Mouse (Mus musculus) forebrain, embryonic 15.5 days (tissue): ENCODE measurements around the gene Gldc. TPM values are rescaled to one million over a fixed set of nuclear protein-coding genes. Genes with fewer than 3 reads are reported as not detected.

ENCODE experiments used
- ATAC-seq: fragments of 200-750 bp; cut with Nextera tagmentation; replicated peaks from 2 replicates; pipeline ENCODE4 v1.8.0; 2017; ENCODE audit warnings: mild to moderate bottlenecking, moderate TSS enrichment, moderate library complexity
- H3K27ac ChIP-seq: fragments of 300-500 bp; sonication (generic); replicated peaks from 2 replicates; pipeline ENCODE4 v1.5.1; 2015; ENCODE audit warnings: mild to moderate bottlenecking, inconsistent platforms
- H3K27me3 ChIP-seq: fragments of 300-500 bp; sonication (generic); 2 replicates; pipeline ENCODE4 v1.6.1; 2015; ENCODE audit warnings: inconsistent platforms
- H3K36me3 ChIP-seq: fragments of 300-500 bp; sonication (generic); 2 replicates; pipeline ENCODE4 v1.6.1; 2015; ENCODE audit warnings: mild to moderate bottlenecking, inconsistent platforms
- H3K4me1 ChIP-seq: fragments of 300-500 bp; sonication (generic); 2 replicates; pipeline ENCODE4 v1.6.1; 2015; ENCODE audit warnings: inconsistent platforms
- H3K4me2 ChIP-seq: fragments of 300-500 bp; sonication (generic); replicated peaks from 2 replicates; pipeline ENCODE4 v1.6.1; 2015; ENCODE audit warnings: mild to moderate bottlenecking, inconsistent platforms
- H3K4me3 ChIP-seq: fragments of 300-500 bp; sonication (generic); 2 replicates; pipeline ENCODE4 v1.5.1; 2015; ENCODE audit warnings: mild to moderate bottlenecking, inconsistent platforms
- H3K9ac ChIP-seq: fragments of 300-500 bp; sonication (generic); replicated peaks from 2 replicates; pipeline ENCODE4 v1.6.1; 2015; ENCODE audit warnings: mild to moderate bottlenecking, inconsistent platforms
- H3K9me3 ChIP-seq: fragments of 300-500 bp; sonication (generic); 2 replicates; pipeline ENCODE4 v1.6.1; 2016; ENCODE audit warnings: inconsistent platforms
- WGBS: fragments of 180-500 bp; shearing (Covaris S2); methylation state at CpG from one replicate; pipeline ENCODE4 v1.1.7; 2015; ENCODE audit warnings: mixed read lengths; 5-methylcytosine and 5-hydroxymethylcytosine counted together
- polyA plus RNA-seq: library from polyadenylated mRNA; unstranded; fragments of >200 nt; fragmentation: Nextera tagmentation; extraction: Ambion mirVana; gene quantifications from 2 replicates; pipeline ENCODE4 v1.2.1, GENCODE M21; 2015

Gene Gldc
- polyA plus RNA-seq, 1 experiment from 2014 or later = 15.7 TPM

DNA sequence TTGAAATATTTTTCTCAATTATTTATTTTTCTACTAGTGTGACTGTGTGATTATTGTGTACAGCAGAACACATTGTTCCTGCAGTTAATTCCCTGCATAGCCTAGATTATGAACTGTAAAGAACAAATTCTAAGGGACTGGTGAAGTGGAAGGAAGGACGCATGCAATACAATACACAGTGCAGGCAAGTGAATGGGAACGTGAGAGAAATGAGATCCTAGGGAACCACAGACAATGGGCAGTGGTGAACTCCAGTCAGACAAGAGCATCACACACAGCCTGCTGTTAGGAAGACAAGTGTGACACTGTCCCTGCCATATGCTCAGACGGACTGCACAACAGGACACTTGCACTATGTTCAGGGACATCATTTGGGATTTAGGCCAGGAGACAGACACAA is 21.5 kb downstream of the Gldc start:
- no peak overlapping the region for H3K9ac ChIP-seq
- no peaks in the 10 kb centered on the region for H3K27me3 ChIP-seq
- peaks cover 34% of the 10 kb centered on the region for H3K4me1 ChIP-seq
- no peak overlapping the region for H3K27ac ChIP-seq
- no peak; the same call in 1 of the 2 replicates for ATAC-seq
- 5% methylated on average over 3 of the region's 3 CpGs for WGBS
- no peaks in the 10 kb centered on the region for H3K9me3 ChIP-seq
- H3K4me2 ChIP-seq = no peak overlapping the region
- no peaks in the 10 kb centered on the region for H3K36me3 ChIP-seq
- H3K4me3 ChIP-seq = no peak overlapping the region

DNA sequence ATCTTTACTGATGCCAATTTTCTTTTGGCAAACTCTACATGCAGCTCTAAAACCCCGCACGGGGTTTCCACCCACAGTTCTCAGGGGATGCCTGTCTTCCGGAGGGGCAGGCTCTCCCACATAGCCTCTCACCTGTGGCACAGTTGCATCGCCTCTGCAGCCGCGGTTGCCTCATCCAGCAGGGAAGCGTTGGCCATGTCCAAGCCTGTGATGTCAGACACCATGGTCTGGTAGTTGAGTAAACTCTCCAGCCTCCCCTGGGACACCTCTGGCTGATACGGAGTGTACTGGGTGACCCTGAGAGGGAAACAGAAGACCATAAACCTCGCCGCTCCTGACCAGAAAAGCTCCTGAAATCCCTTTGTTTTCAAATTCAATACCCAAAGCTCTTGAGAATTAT is 23.9 kb downstream of the Gldc start:
- WGBS = 86% methylated on average over 10 of the region's 10 CpGs
- H3K9ac ChIP-seq = no peak overlapping the region
- H3K9me3 ChIP-seq = no peaks in the 10 kb centered on the region
- H3K36me3 ChIP-seq = no peaks in the 10 kb centered on the region
- no peak overlapping the region for H3K4me2 ChIP-seq
- H3K27me3 ChIP-seq = no peaks in the 10 kb centered on the region
- no peak overlapping the region for H3K27ac ChIP-seq
- no peak overlapping the region for H3K4me3 ChIP-seq
- ATAC-seq = no peak
- peaks cover 12% of the 10 kb centered on the region for H3K4me1 ChIP-seq

DNA sequence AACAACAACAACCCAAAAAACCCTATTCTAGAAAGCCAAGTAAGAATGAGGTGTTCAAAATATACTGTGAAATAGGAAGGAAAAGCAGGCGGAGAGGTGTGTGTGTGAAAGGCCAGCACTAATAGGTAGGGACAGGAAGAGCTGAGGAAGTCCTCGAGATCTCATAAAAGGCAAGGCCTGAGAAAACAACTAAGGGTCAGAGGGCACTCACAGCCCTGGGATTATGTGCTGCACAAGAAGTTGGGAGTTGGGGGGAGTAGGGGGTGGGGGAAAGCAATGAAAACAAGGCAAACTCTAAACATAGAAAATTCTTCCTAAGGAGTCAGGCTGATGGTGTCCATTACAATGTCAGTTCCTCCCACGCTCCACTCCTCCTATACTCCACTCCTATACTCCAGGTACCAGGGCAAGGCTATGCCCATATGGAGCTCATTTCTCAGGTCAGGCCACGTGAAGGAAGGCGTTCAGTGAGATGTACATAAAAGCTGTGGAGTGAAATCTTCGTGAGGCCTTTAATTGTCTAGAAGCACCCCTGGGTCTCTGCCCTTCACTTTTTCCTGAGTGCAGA is 25.9 kb downstream of the Gldc start:
- Histone ChIP-seq H3K4me1 (0 out of 2 replicates have a peak, but pooled peaks cover 8% of the 10 kb centered on the region), H3K4me2 (no peak overlapping the region), H3K9ac (no peak overlapping the region), H3K27ac (no peak overlapping the region), H3K27me3 (no peaks in the 10 kb centered on the region), H3K9me3 (no peaks in the 10 kb centered on the region), H3K4me3 (no peak overlapping the region), H3K36me3 (no peaks in the 10 kb centered on the region)
- 79% methylated on average over 6 of the region's 6 CpGs for WGBS
- ATAC-seq = no peak

DNA sequence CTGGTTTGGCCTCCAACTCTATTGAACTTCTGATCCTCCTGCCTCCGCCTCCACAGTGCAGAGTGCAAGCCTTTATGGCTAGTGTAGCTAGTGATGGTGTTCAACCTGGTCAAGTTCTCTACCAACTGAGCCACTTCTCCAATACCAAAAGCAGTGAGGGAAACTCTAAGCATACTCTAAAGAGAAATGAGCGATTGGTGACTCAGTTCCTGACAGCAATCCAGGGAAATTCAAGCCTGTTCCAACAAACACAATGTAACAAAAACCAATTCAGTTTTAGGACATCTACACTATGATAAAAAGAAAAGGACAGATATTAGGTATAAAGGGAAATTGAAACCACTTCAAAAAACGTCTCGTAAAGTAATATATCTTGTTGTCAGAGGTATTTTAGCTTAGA is 27.9 kb downstream of the Gldc start:
- no peak overlapping the region for H3K27ac ChIP-seq
- no peak overlapping the region for H3K9ac ChIP-seq
- no peak overlapping the region for H3K4me3 ChIP-seq
- 95% methylated on average over 4 of the region's 4 CpGs for WGBS
- no peak overlapping the region for H3K4me2 ChIP-seq
- no peaks in the 10 kb centered on the region for H3K4me1 ChIP-seq
- no peaks in the 10 kb centered on the region for H3K27me3 ChIP-seq
- H3K9me3 ChIP-seq = no peaks in the 10 kb centered on the region
- ATAC-seq = no peak
- H3K36me3 ChIP-seq = no peaks in the 10 kb centered on the region

DNA sequence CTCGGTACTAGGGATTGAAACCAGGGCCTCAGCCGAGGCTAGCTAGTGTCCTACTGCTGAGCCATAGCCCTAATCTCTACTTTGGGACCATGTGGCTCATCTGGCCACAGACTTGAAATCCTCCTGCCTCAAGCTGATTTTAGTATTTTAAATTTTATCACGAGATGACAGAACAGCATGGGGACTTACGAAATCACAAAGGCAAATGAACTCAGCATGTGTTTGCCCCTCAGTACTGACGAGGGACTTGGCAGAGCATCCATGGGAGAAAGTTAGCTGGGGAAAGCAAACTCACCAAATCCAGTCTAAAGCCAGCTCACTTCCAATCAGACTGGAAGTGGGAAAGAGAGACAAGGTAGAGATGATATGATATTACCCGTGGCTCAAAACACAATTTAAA is 28.5 kb downstream of the Gldc start:
- WGBS = 75% methylated on average over 6 of the region's 6 CpGs
- Histone ChIP-seq H3K4me3 (no peak overlapping the region), H3K9ac (no peak overlapping the region), H3K36me3 (no peaks in the 10 kb centered on the region), H3K9me3 (no peaks in the 10 kb centered on the region), H3K27ac (0 out of 2 replicates have a peak overlapping the region, but pooled peaks have one; percentile 1), H3K27me3 (no peaks in the 10 kb centered on the region), H3K4me1 (no peaks in the 10 kb centered on the region), H3K4me2 (no peak overlapping the region)
- ATAC-seq = no peak

DNA sequence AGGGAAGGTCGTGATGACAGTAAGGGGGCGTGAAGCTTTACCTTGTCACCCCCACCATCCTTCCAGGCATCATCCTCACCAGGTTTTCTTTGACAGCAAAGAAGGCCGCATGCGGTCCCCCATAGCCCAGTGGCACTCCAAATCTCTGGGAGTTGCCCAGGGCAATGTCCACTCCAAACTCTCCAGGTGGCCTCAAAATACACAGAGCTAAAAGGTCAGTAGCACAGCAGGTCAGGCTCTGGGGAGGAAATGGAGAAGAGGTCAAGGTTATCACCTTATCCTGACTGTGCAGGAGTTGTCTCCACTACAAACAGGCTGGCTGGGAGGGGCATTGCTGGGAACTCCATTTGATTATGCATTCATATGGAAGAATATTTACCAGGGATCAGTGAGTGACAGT is 30.1 kb downstream of the Gldc start:
- WGBS = 96% methylated on average over 4 of the region's 4 CpGs

DNA sequence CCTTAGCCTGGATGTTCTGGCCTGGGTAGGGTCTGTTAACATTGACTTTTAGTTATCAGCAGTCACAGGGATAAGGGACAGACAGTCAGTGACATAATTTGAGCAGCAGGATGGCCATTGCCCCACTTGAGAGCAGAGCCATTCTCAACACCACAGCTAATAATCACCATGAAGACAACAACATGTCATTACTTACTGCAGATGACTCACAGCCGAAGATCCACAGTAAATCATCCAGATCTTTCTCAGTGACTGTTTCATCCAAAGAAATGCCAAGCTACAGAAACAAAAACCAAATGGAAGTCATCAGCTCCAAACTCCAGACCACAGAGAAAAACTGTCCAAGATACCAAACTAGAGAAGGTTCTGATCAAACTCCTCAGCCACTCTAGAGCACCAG is 38.9 kb downstream of the Gldc start:
- no peak overlapping the region for H3K4me3 ChIP-seq
- 93% methylated on average over 1 of the region's 1 CpGs for WGBS
- H3K4me2 ChIP-seq = no peak overlapping the region
- no peaks in the 10 kb centered on the region for H3K4me1 ChIP-seq
- no peaks in the 10 kb centered on the region for H3K36me3 ChIP-seq
- H3K9ac ChIP-seq = no peak overlapping the region
- H3K27ac ChIP-seq = no peak overlapping the region
- H3K27me3 ChIP-seq = no peaks in the 10 kb centered on the region
- no peak for ATAC-seq
- no peaks in the 10 kb centered on the region for H3K9me3 ChIP-seq

More for the DNA sequence above, 30.1 kb downstream of the Gldc start:
- no peak overlapping the region for H3K4me3 ChIP-seq
- no peak overlapping the region for H3K9ac ChIP-seq
- ATAC-seq = no peak
- H3K4me1 ChIP-seq = no peaks in the 10 kb centered on the region
- no peak overlapping the region for H3K4me2 ChIP-seq
- H3K9me3 ChIP-seq = no peaks in the 10 kb centered on the region
- H3K36me3 ChIP-seq = no peaks in the 10 kb centered on the region
- H3K27me3 ChIP-seq = no peaks in the 10 kb centered on the region
- no peak overlapping the region for H3K27ac ChIP-seq

DNA sequence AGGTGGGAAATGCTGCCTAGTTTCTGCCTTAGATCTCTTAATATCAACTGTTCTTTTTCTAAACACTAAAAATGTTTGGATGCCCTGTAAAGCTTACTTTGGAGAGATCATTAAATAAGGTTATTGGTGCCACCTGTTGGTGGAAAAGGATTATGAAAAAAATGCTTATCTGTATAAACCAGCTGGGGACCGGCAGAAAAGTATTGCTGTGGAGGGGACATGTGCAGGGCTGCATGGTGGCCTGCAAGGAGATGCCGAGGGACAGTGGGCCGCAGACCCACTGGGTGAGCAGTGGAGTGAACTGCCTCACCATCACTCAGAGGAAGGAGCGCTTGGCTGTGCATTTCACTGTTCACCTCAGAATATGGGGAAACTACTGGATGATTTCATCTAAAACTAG is 47.1 kb downstream of the Gldc start:
- ATAC-seq = peak; percentile 51
- Histone ChIP-seq H3K4me3 (no peak overlapping the region), H3K4me1 (peaks cover 7% of the 10 kb centered on the region; the same call in 1 of the 2 replicates), H3K27ac (no peak overlapping the region), H3K9ac (no peak overlapping the region), H3K9me3 (no peaks in the 10 kb centered on the region), H3K4me2 (no peak overlapping the region), H3K36me3 (no peaks in the 10 kb centered on the region), H3K27me3 (no peaks in the 10 kb centered on the region)
- 76% methylated on average over 4 of the region's 4 CpGs for WGBS

DNA sequence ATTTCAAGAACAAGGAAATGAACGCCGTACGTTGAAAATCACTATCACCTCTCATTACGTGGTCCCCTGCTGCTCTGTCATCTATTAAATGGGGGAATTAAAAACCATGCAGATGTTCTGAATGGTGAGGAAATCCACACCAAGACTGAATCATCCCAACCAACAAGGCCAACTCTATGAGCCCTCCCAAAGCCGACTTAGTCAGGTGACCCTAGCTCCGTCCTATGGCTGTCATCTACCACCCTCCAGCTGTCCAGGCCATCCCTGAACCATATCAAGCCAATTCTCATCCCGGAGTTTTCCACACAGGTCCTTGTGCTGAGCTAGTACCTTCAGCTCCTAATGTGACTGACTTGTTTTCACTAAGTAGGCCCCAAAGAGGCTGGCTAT is 49.6 kb downstream of the Gldc start:
- Histone ChIP-seq H3K9me3 (no peaks in the 10 kb centered on the region), H3K27ac (0 out of 2 replicates have a peak overlapping the region, but pooled peaks have one; percentile 18), H3K9ac (no peak overlapping the region)

DNA sequence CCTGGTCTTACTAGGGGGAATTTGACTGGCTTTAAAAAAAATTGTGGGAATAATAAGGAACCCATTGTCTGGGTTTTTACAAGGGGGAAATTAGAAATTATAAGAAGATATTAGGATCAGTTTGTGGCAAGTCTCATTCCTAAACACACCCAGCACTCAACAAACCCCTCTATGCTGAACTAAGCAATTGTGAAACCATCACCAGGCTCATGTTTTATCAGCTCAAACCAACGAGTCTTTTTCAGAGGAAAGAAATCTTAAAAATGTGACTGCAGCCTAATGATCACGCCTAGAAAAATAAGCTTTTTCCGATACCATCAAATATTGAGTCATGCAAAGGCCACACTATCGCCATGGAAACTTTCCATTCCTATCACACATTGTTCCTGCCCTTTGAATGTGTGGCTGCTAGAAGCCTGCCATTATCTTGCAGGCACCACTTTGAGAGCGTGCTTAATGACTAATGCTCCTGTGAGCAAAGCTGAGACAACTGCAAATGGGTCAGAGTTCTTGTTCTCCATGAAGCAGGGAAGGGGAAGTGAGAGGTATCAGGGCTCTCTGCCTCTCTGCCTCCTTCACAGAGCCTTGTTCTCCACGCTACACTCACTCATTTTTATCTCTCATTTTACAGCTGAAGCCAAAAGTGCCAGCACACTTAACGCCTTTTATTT is 50.1 kb downstream of the Gldc start:
- 30% methylated on average over 7 of the region's 7 CpGs for WGBS
- H3K27me3 ChIP-seq = no peaks in the 10 kb centered on the region
- ATAC-seq = peak; percentile 38
- peak overlapping the region; percentile 18; the same call in 1 of the 2 replicates for H3K27ac ChIP-seq
- no peak overlapping the region for H3K4me3 ChIP-seq
- no peak overlapping the region for H3K4me2 ChIP-seq
- no peaks in the 10 kb centered on the region for H3K9me3 ChIP-seq
- peaks cover 7% of the 10 kb centered on the region; the same call in 1 of the 2 replicates for H3K4me1 ChIP-seq
- H3K36me3 ChIP-seq = no peaks in the 10 kb centered on the region
- H3K9ac ChIP-seq = no peak overlapping the region

More for the DNA sequence above, 49.6 kb downstream of the Gldc start:
- Histone ChIP-seq H3K27me3 (no peaks in the 10 kb centered on the region), H3K4me3 (no peak overlapping the region), H3K4me2 (no peak overlapping the region), H3K36me3 (no peaks in the 10 kb centered on the region), H3K4me1 (peaks cover 7% of the 10 kb centered on the region; the same call in 1 of the 2 replicates)
- 61% methylated on average over 7 of the region's 7 CpGs for WGBS
- no peak for ATAC-seq

DNA sequence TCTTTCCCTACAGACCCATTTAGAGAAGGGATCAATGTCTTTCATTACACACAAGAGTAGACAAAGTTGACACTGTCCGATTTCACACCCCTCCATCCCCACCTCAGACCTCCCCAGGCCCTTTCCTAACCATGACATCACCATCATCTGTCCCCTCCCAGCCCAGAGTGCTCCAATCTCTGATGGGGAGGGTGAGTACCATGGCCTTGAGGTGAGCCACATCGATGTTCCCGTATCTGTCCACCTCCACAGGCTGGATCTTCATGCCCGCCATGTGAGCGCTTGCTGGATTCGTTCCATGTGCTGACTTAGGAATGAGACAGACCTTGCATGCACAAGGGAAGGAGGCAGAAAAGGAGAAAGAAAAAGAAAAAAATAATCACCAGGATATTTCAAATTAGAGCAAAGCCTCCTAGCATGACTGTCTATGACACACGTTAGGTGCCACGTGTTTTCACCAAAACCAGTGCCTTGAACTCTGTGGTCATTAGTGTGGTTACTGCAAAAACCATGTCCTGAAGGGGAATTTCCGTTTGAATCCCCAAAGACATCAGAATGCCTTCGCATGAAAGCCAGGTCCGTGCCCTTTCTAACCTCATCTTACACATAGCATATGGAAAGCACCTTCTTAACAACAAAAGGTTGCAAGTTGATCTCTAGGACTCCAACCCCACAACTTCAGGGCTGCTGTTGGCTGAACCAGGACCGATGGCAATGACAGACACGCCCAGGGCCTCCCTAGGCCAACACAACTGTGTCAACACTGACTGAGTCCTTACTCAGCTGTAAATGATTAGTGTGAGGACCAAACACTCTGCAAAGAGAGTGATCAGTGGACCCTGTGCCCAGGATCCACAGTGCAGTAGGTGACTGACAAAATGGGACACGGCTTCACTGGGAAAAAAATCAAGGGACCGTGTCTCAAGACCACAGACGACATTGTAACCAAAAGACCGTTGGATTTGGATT is 56.6 kb downstream of the Gldc start:
- no peaks in the 10 kb centered on the region for H3K27me3 ChIP-seq
- H3K36me3 ChIP-seq = no peaks in the 10 kb centered on the region
- no peak overlapping the region for H3K4me3 ChIP-seq
- peaks cover 30% of the 10 kb centered on the region for H3K4me1 ChIP-seq
- peak overlapping the region; percentile 88 for H3K27ac ChIP-seq
- H3K9ac ChIP-seq = no peak overlapping the region
- whole genome bisulfite sequencing = 77% methylated on average over 17 of the region's 17 CpGs
- H3K4me2 ChIP-seq = peak overlapping the region; percentile 18; the same call in 1 of the 2 replicates
- peak; percentile 42 for ATAC-seq
- no peaks in the 10 kb centered on the region for H3K9me3 ChIP-seq

DNA sequence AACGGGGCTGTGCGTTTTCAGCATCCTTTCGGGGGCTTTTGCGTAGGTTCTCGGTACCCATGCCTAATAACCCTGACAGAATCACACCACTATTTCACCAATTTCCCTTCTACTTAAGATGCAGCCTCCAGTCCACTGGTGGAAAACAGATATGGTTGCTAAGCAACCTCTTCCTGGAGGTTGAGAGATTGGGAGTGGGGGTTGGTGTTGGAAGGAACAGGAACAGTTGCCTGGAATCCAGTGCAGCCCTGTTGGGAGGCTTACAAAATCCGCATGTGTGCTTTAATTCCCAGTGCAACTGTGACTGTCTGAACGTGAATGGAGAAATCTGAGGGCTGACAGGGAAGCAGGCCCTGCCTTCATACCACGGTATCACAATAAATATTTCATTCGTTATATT is 57.5 kb downstream of the Gldc start:
- Histone ChIP-seq H3K4me2 (peak overlapping the region; percentile 18; the same call in 1 of the 2 replicates), H3K4me3 (no peak overlapping the region), H3K9ac (no peak overlapping the region), H3K27ac (peak overlapping the region; percentile 88), H3K36me3 (no peaks in the 10 kb centered on the region), H3K4me1 (peaks cover 37% of the 10 kb centered on the region), H3K9me3 (no peaks in the 10 kb centered on the region), H3K27me3 (no peaks in the 10 kb centered on the region)
- ATAC-seq = peak; percentile 88
- WGBS = 27% methylated on average over 9 of the region's 9 CpGs
